Mouse (Mus musculus) embryonic stem cell, embryonic (primary cell): ENCODE measurements at regions not wholly inside any gene's neighbourhood (a gene's known extent, or its start where the extent isn't known, plus 50 kb on each side); places are given as distances from the start of the nearest gene placed in this dataset.

Experiments
- CTCF ChIA-PET, 4 experiments: fragments of 300-600 bp in 2 of 4; fragments of 350-600 bp in 2 of 4; sonication (Branson Sonifier 250); formaldehyde crosslinking; loops; one replicate each; lab custom pipeline; 2022; ENCODE audit warnings: inconsistent platforms in 2 of 4; lab: Charles Lee
- POLR2A ChIA-PET, 4 experiments: fragments of 300-600 bp in 2 of 4; fragments of 350-600 bp in 2 of 4; sonication (Branson Sonifier 250); formaldehyde crosslinking; loops; one replicate each; lab custom pipeline; 2022; ENCODE audit warnings: antibody characterized with exemption in 4 of 4, inconsistent platforms in 1 of 4; lab: Charles Lee

DNA sequence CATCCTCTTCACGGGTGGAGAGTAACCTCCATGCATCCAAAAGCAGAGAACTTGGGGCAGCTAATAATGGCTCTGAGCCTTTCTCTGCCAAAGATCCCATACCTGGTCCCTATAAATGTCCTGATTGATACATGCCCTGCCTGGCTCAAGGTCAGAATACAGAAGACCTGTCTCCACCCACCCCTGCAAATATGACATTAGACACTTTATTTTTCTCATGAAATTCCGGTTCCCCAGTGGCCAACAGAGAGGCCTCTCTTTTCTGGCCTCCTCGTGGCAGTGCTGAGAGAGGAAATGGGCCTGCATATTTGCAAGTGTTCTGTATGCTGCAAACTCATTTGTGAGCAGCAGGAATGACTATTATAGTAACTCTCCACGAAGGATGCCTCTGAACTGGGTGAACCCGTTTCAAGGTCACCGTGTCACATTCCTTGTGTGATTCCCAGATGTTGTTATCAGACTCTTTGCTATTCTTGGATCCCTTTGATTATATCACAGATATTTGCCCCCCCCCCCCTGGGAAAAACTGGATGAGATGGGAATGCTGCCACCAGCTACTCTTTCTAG is 188.4 kb upstream of the Ipo5 start:
- CTCF ChIA-PET, result interaction anchor here in 2 of 4 experiments (0.6 to 0.8 kb wide), 2 partner anchors 132 to 733 kb away, joined by 3 to 4 read pairs; no protein-coding TSS in a partner anchor
- POLR2A ChIA-PET, result no interaction called here

GRCm38 (mm10) chr14:120728107-120728506 is 182.9 kb upstream of the Ipo5 start:
- CTCF ChIA-PET, result no interaction called here
- POLR2A ChIA-PET, result no interaction called here

- CTCF ChIA-PET, result interaction anchor here in 1 of 4 experiments (0.6 kb wide), 1 partner anchor 25 kb away, joined by 3 read pairs; no protein-coding TSS in a partner anchor
Measured at GRCm38 (mm10) chr14:120730226-120730625, 180.8 kb upstream of the Ipo5 start.

GRCm38 (mm10) chr14:120731679-120732281 is 179.2 kb upstream of the Ipo5 start:
- CTCF ChIA-PET, result no interaction called here
- POLR2A ChIA-PET, result interaction anchor here in 2 of 4 experiments (0.5 to 0.7 kb wide), 2 partner anchors 10 to 116 kb away, joined by 3 read pairs; no protein-coding TSS in a partner anchor

More at GRCm38 (mm10) chr14:120730226-120730625, 180.8 kb upstream of the Ipo5 start:
- POLR2A ChIA-PET, result no interaction called here

GRCm38 (mm10) chr14:120732400-120733138 is 178.5 kb upstream of the Ipo5 start:
- ChIA-PET POLR2A (interaction anchor here in 1 of 4 experiments (0.5 kb wide), 1 partner anchor 117 kb away, joined by 3 read pairs; no protein-coding TSS in a partner anchor), CTCF (no interaction called here)

DNA sequence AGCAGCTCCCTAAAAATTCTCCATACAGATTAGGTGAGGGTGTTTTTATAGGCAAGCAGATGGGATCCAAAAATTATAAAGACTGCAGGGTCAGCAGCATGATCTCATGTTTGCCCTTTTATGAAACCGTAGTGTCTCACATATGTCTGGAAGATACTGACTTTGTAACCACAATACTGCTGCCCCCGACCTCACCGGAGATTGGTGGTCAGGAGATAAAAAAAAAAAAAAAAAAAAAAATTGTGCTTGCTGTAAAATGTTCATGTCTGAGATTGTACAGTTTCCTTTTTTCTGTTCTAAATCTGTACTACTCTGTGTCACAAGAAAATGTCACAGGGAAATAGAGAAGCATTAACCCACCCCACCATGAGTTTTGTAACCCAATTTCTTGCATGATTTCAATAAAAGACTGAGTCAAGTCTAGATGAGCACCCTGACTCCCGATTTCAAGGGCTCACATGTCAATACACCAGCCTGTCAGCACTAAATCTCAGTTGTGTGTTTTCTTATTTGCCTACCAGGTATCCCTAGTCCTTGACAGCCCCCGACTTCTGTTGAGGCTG is 169.5 kb upstream of the Ipo5 start:
- CTCF ChIA-PET, result no interaction called here
- POLR2A ChIA-PET, result no interaction called here

- CTCF ChIA-PET, result interaction anchor here in 1 of 4 experiments (2.1 kb wide), 1 partner anchor 78 kb away, joined by 5 read pairs; no protein-coding TSS in a partner anchor
- POLR2A ChIA-PET, result interaction anchor here in 1 of 4 experiments (0.9 kb wide), 1 partner anchor 152 kb away, joined by 4 read pairs; no protein-coding TSS in a partner anchor
Measured at GRCm38 (mm10) chr14:120754011-120754410, 157.0 kb upstream of the Ipo5 start.

GRCm38 (mm10) chr14:120755389-120755788 is 155.6 kb upstream of the Ipo5 start:
- ChIA-PET CTCF (interaction anchor here in 2 of 4 experiments (0.6 to 2.1 kb wide), 2 partner anchors 25 to 76 kb away, joined by 3 to 5 read pairs; no protein-coding TSS in a partner anchor), POLR2A (no interaction called here)

DNA sequence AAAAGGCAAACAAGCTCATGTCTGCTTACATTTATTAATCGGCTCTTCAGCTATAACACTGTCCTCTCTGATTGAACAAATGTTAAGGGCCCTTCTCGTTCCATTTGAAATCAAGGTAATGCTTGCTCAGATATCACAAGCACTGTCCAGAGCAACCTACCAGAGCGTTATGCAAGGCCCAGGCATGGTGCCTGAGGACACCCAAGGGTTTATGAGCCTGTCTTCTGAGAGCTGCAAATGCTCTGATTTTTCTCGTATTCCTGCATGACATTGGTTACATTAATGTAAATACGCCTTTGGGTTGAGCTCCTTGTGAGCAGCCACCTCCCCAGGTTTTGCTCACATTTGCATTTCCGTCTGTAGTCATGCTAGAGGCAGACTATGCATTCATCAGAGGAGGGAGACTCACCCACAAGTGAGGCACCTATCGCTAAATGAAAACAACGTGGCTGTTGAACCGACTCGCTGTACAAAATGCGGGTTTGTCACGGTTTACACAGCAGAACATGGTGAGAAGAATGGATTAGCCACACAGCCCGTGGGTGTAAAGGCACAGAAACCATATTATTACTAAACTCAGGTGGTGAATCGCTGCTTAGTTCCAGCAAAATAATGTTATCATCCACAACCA is 152.7 kb upstream of the Ipo5 start:
- CTCF ChIA-PET, result interaction anchor here in 1 of 4 experiments (1.2 kb wide), 1 partner anchor 33 kb away, joined by 3 read pairs; no protein-coding TSS in a partner anchor
- POLR2A ChIA-PET, result no interaction called here

- ChIA-PET CTCF (no interaction called here), POLR2A (no interaction called here)
Measured at GRCm38 (mm10) chr14:120762168-120762567, 148.9 kb upstream of the Ipo5 start.

GRCm38 (mm10) chr14:120762733-120763132 is 148.3 kb upstream of the Ipo5 start:
- ChIA-PET POLR2A (no interaction called here), CTCF (interaction anchor here in 1 of 4 experiments (1.0 kb wide), 1 partner anchor 29 kb away, joined by 3 read pairs; no protein-coding TSS in a partner anchor)

DNA sequence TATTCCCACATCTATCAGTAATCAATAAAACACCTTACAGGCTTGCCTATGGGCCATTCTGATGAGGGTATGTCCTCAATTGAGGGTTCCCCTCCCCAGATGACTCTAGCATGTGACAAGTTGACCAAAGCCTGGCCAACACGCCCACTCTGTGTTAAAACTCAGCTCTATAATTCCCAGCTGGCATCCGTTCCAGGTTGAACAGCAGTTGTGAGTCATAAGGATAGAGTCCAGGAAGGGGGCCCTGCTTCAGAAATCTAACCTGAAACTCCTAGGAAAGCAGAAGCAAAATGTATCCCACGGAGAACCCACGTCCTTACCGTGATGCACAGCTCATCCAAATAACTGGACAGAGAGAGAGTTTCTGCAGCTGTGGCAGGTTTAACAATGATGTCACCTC is 147.2 kb upstream of the Ipo5 start:
- ChIA-PET CTCF (no interaction called here), POLR2A (interaction anchor here in 1 of 4 experiments (0.7 kb wide), 1 partner anchor 34 kb away, joined by 3 read pairs; no protein-coding TSS in a partner anchor)

DNA sequence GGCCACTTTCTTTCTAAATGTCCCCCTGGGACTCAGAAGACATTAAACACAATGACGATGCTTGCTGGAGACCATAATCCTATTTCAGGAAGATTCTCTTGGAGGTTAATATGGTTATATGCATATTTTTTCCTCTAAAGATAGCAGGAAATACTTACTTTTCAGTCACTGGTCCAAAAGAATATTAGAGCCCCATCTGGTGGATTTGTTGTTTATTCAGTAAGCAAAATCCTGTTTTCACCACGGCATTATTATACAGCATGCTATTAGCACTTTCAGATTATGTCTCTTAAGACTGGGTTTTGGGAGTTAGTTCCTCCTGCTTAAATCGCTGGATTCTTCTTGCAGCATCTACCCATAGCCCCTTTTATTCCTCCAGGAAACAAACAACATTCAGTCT is 146.6 kb upstream of the Ipo5 start:
- CTCF ChIA-PET, result interaction anchor here in 1 of 4 experiments (0.6 kb wide), 1 partner anchor 731 kb away, joined by 3 read pairs; no protein-coding TSS in a partner anchor

DNA sequence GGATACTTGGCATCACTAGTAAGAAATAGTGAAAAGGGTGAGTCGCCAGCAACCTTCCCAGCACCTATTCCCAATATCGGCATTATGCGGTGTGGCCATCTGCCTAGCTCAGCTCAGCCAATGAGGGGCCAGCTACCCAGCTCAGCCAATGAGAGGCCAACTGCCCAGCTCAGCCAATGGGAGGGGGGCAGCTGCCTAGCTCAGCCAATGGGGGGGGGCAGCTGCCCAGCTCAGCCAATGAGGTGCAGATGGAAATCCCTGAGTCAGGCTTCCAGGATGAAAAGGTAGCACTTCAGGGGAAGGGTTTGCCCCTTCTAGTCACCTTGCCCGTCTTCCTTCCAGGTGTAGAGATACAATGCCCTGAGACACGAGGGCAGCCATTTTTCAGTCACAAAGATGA is 144.6 kb upstream of the Ipo5 start:
- CTCF ChIA-PET, result no interaction called here
- POLR2A ChIA-PET, result interaction anchor here in 2 of 4 experiments (0.6 to 0.9 kb wide), 3 partner anchors 66 to 599 kb away, joined by 3 to 4 read pairs (median 3); no protein-coding TSS in a partner anchor

More for the DNA sequence above, 146.6 kb upstream of the Ipo5 start:
- POLR2A ChIA-PET, result interaction anchor here in 1 of 4 experiments (0.8 kb wide), 1 partner anchor 9 kb away, joined by 5 read pairs; no protein-coding TSS in a partner anchor

DNA sequence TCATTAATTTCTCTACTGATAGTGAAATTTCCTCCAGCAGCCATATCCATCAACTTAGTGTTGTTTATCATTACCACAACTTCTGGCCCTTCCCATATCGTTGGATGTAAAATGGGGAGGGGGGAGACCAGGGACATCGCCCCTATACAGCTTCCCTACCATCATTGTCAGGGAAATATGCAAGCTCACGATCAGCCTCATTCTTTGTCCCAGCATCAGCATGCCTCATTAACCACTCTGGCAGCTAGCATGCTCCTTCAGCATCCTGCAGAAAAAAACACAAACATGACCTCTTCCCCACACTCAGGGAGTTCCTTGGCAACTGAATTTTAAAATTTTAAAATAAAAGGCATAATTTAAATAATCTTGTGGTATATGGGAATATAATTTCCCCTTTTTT is 140.4 kb upstream of the Ipo5 start:
- POLR2A ChIA-PET, result no interaction called here
- CTCF ChIA-PET, result interaction anchor here in 1 of 4 experiments (0.6 kb wide), 1 partner anchor 143 kb away, joined by 4 read pairs; no protein-coding TSS in a partner anchor

GRCm38 (mm10) chr14:120773001-120773400 is 138.0 kb upstream of the Ipo5 start:
- CTCF ChIA-PET, result interaction anchor here in 2 of 4 experiments (0.5 to 1.7 kb wide), 2 partner anchors 19 to 440 kb away, joined by 6 to 16 read pairs; no protein-coding TSS in a partner anchor
- POLR2A ChIA-PET, result interaction anchor here in 1 of 4 experiments (0.6 kb wide), 1 partner anchor 8 kb away, joined by 5 read pairs; no protein-coding TSS in a partner anchor

- POLR2A ChIA-PET, result interaction anchor here in 3 of 4 experiments (0.7 to 3.9 kb wide), 6 partner anchors 11 to 54 kb away, joined by 3 to 19 read pairs (median 4); no protein-coding TSS in a partner anchor
- CTCF ChIA-PET, result interaction anchor here (0.5 to 2.4 kb wide), 24 partner anchors 8 to 1684 kb away, joined by 3 to 15 read pairs (median 3); no protein-coding TSS in a partner anchor
Measured at GRCm38 (mm10) chr14:120791828-120792554, 119.0 kb upstream of the Ipo5 start.
